Comparison of ENCODE assay signal across 12 mouse cellular contexts in genomic region chr9:118728296-118728695, GRCm38 (mm10).
"Had no signal": no experiment of that assay in that cellular context is flagged by ENCODE, and none has a peak within 500 bp of the region (broad histone marks: within the 10 kb centered on the region; RNA-seq: fewer than 3 reads in every experiment).

No protein-coding gene starts in this region.

- H3K27me3 ChIP-seq: liver, embryonic 13.5 days; neural tube, embryonic 12.5 days had no signal

- H3K9ac ChIP-seq: liver, embryonic 13.5 days; liver, postnatal 0 days; neural tube, embryonic 12.5 days had no signal

- H3K36me3 ChIP-seq: liver, embryonic 13.5 days; neural tube, embryonic 12.5 days had no signal

- H3K9me3 ChIP-seq: liver, embryonic 13.5 days; neural tube, embryonic 12.5 days had no signal

- DNase-seq: kidney, adult 18-20 months; kidney, postnatal 10 days; kidney, postnatal 4 days; liver; liver, embryonic 13.5 days; liver, postnatal 0 days; midbrain, embryonic 14.5 days; thymus, postnatal 4 days had no signal

- H3K4me1 ChIP-seq: liver, embryonic 13.5 days had no signal

- H3K4me3 ChIP-seq: layer of hippocampus, adult 2 months; liver, embryonic 13.5 days; myocyte; neural tube, embryonic 12.5 days had no signal

- ATAC-seq: liver, postnatal 0 days had no signal

- H3K4me2 ChIP-seq: liver, embryonic 13.5 days; neural tube, embryonic 12.5 days had no signal

- H3K27ac ChIP-seq: layer of hippocampus, adult 2 months; liver, embryonic 13.5 days; neural tube, embryonic 12.5 days; stomach, postnatal 0 days had no signal
